Mouse (Mus musculus) T-cell, adult 66 days (primary cell): Measurements from ENCODE around the gene Ago3. TPM values are rescaled to one million over a fixed set of nuclear protein-coding genes. Genes with fewer than 3 reads are reported as not detected.

ENCODE experiments used
- total RNA-seq, 2 experiments: library from RNA; stranded (reverse); gene quantifications; 3 replicates in 1 of 2; 4 replicates in 1 of 2; pipeline ENCODE4 v1.2.4; 2023

The Ago3 gene
- 10 to 100 TPM; 35.8 to 41.6 TPM for total RNA-seq

GRCm38 (mm10) chr4:126429347-126430079, at the start of gene Ago3:
Ago3 (minus strand) TSS chr4:126429556.

GRCm38 (mm10) chr4:126468285-126468901, 39.0 kb upstream of the Ago3 start, which contains the start of gene Ago1:
Ago1 (minus strand) TSS chr4:126468583.

GRCm38 (mm10) chr4:126325281-126325861, 104.0 kb downstream of the Ago3 start, which contains the start of gene Tekt2:
Tekt2 (minus strand) TSS chr4:126325688.

GRCm38 (mm10) chr4:126321111-126321853, 108.1 kb downstream of the Ago3 start, which contains the start of gene Adprhl2:
Adprhl2 (minus strand) TSS chr4:126321703.

GRCm38 (mm10) chr4:126286492-126286891, 142.9 kb downstream of the Ago3 start, which contains the start of gene Col8a2:
Col8a2 (plus strand) TSS chr4:126286793.

Other genes starting within 250 kb of the Ago3 start
- 100 to 1,000 TPM; 542 to 594 TPM for gene Thrap3, start 226.8 kb downstream of the Ago3 start, total RNA-seq
- gene Map7d1, start 173.2 kb downstream of the Ago3 start, total RNA-seq = 10 to 100 TPM; 64.9 to 68.9 TPM
- gene Trappc3, start 167.2 kb downstream of the Ago3 start, total RNA-seq = 10 to 100 TPM; 34.9 to 41.5 TPM
- under 1 TPM in 1 of 2 experiments, not detected in 1; 0.12 TPM for gene Col8a2, start 142.8 kb downstream of the Ago3 start, total RNA-seq
- 10 to 100 TPM; 40.9 to 41.6 TPM for gene Adprhl2, start 107.9 kb downstream of the Ago3 start, total RNA-seq
- under 1 TPM in 1 of 2 experiments, not detected in 1; 0.64 TPM for gene Tekt2, start 103.9 kb downstream of the Ago3 start, total RNA-seq
- 10 to 100 TPM; 47.6 to 49.3 TPM for gene Ago1, start 39.0 kb upstream of the Ago3 start, total RNA-seq
- under 1 TPM; 0.15 to 0.29 TPM for gene Ago4, start 103.9 kb upstream of the Ago3 start, total RNA-seq
- 10 to 100 TPM in 1 of 2 experiments, 1 to 10 TPM in 1; 9.8 to 12.2 TPM for gene Clspn, start 127.4 kb upstream of the Ago3 start, total RNA-seq
- gene 5730409E04Rik, start 180.3 kb upstream of the Ago3 start, total RNA-seq = under 1 TPM; 0.39 to 0.67 TPM
- gene Psmb2, start 248.1 kb upstream of the Ago3 start, total RNA-seq = 10 to 100 TPM; 79.0 to 86.3 TPM